Mouse (Mus musculus) liver, embryonic 14.5 days (tissue): ENCODE data around the gene Slc25a15.

Source experiments
- CTCF ChIP-seq: IDR thresholded peaks from 2 replicates; pipeline ENCODE4 v1.5.1; 2016; ENCODE audit warnings: antibody characterized with exemption, low read depth, control low read depth
- EP300 ChIP-seq: IDR thresholded peaks from 2 replicates; pipeline ENCODE4 v1.6.1; 2016; ENCODE audit warnings: antibody characterized with exemption, low read depth

- TF ChIP-seq CTCF: no peak
- TF ChIP-seq EP300: no peak
Measured at GRCm38 (mm10) chr8:22411971-22412370, 13.6 kb upstream of the Slc25a15 start.
